Mouse (Mus musculus): ENCODE results near the gene Papola. TPM values are rescaled to one million over a fixed set of nuclear protein-coding genes. Genes with fewer than 3 reads are reported as not detected.
A peak's percentile ranks its signal among the peaks of the same experiment; 100 is the strongest.

The Papola gene
- polyA plus RNA-seq, 1 experiment from 2014 or later, result 81.6 TPM

- no peak for ATAC-seq (ENCODE audit: low read depth)
- H3K4me3 ChIP-seq (ENCODE audit: low read depth, low read length), result no peak overlapping the region
- peaks cover 41% of the 10 kb centered on the region for H3K36me3 ChIP-seq (ENCODE audit: control insufficient read depth, insufficient read depth)
- WGBS (ENCODE audit: insufficient replicate concordance), result 80% methylated on average over 6 of the region's 6 CpGs
- no peak overlapping the region for H3K4me2 ChIP-seq (ENCODE audit: low read depth, low read length)
- no peaks in the 10 kb centered on the region for H3K27me3 ChIP-seq (ENCODE audit: control insufficient read depth, insufficient read depth, low read depth, low read length)
- H3K9me3 ChIP-seq (replicated peaks; ENCODE audit: control insufficient read depth, low read length), result no peaks in the 10 kb centered on the region
- H3K9ac ChIP-seq (ENCODE audit: low read depth, low read length), result no peak overlapping the region
- H3K4me1 ChIP-seq (ENCODE audit: control insufficient read depth, low read depth, low read length), result no peaks in the 10 kb centered on the region
- H3K27ac ChIP-seq (ENCODE audit: low read length), result no peak overlapping the region
Measured at GRCm38 (mm10) chr12:105813957-105814356, 29.5 kb downstream of the Papola start.

GRCm38 (mm10) chr12:105823472-105823871, 39.0 kb downstream of the Papola start:
- ATAC-seq (ENCODE audit: low read depth), result no peak
- no peak overlapping the region for H3K4me3 ChIP-seq (ENCODE audit: low read depth, low read length)
- no peaks in the 10 kb centered on the region for H3K9me3 ChIP-seq (replicated peaks; ENCODE audit: control insufficient read depth, low read length)
- H3K27ac ChIP-seq (ENCODE audit: low read length), result no peak overlapping the region
- H3K4me1 ChIP-seq (ENCODE audit: control insufficient read depth, low read depth, low read length), result peaks cover 14% of the 10 kb centered on the region
- no peak overlapping the region for H3K4me2 ChIP-seq (ENCODE audit: low read depth, low read length)
- H3K36me3 ChIP-seq (ENCODE audit: control insufficient read depth, insufficient read depth), result peaks cover 49% of the 10 kb centered on the region
- H3K9ac ChIP-seq (ENCODE audit: low read depth, low read length), result no peak overlapping the region
- WGBS (ENCODE audit: insufficient replicate concordance), result 65% methylated on average over 4 of the region's 4 CpGs
- no peaks in the 10 kb centered on the region for H3K27me3 ChIP-seq (ENCODE audit: control insufficient read depth, insufficient read depth, low read depth, low read length)

GRCm38 (mm10) chr12:105824743-105825142, 40.2 kb downstream of the Papola start:
- no peak overlapping the region for H3K9ac ChIP-seq (ENCODE audit: low read depth, low read length)
- no peak overlapping the region for H3K4me2 ChIP-seq (ENCODE audit: low read depth, low read length)

GRCm38 (mm10) chr12:105825266-105825665, 40.8 kb downstream of the Papola start:
- peaks cover 60% of the 10 kb centered on the region for H3K36me3 ChIP-seq (ENCODE audit: control insufficient read depth, insufficient read depth)
- no peak for ATAC-seq (ENCODE audit: low read depth)
- no peaks in the 10 kb centered on the region for H3K9me3 ChIP-seq (replicated peaks; ENCODE audit: control insufficient read depth, low read length)
- H3K27me3 ChIP-seq (ENCODE audit: control insufficient read depth, insufficient read depth, low read depth, low read length), result no peaks in the 10 kb centered on the region
- H3K4me2 ChIP-seq (ENCODE audit: low read depth, low read length), result no peak overlapping the region
- peaks cover 14% of the 10 kb centered on the region for H3K4me1 ChIP-seq (ENCODE audit: control insufficient read depth, low read depth, low read length)
- H3K27ac ChIP-seq (ENCODE audit: low read length), result no peak overlapping the region
- 62% methylated on average over 4 of the region's 4 CpGs for WGBS (ENCODE audit: insufficient replicate concordance)
- H3K9ac ChIP-seq (ENCODE audit: low read depth, low read length), result no peak overlapping the region
- no peak overlapping the region for H3K4me3 ChIP-seq (ENCODE audit: low read depth, low read length)

More at GRCm38 (mm10) chr12:105824743-105825142, 40.2 kb downstream of the Papola start:
- 23% methylated on average over 8 of the region's 8 CpGs for WGBS (ENCODE audit: insufficient replicate concordance)
- ATAC-seq (ENCODE audit: low read depth), result peak; percentile 91
- H3K27ac ChIP-seq (ENCODE audit: low read length), result no peak overlapping the region
- peaks cover 14% of the 10 kb centered on the region for H3K4me1 ChIP-seq (ENCODE audit: control insufficient read depth, low read depth, low read length)
- no peaks in the 10 kb centered on the region for H3K27me3 ChIP-seq (ENCODE audit: control insufficient read depth, insufficient read depth, low read depth, low read length)
- H3K36me3 ChIP-seq (ENCODE audit: control insufficient read depth, insufficient read depth), result peaks cover 59% of the 10 kb centered on the region
- H3K9me3 ChIP-seq (replicated peaks; ENCODE audit: control insufficient read depth, low read length), result no peaks in the 10 kb centered on the region
- H3K4me3 ChIP-seq (ENCODE audit: low read depth, low read length), result no peak overlapping the region

GRCm38 (mm10) chr12:105832541-105832940, 48.0 kb downstream of the Papola start:
- H3K27me3 ChIP-seq (ENCODE audit: control insufficient read depth, insufficient read depth, low read depth, low read length), result no peaks in the 10 kb centered on the region
- ATAC-seq (ENCODE audit: low read depth), result no peak
- H3K9me3 ChIP-seq (replicated peaks; ENCODE audit: control insufficient read depth, low read length), result no peaks in the 10 kb centered on the region
- no peak overlapping the region for H3K4me2 ChIP-seq (ENCODE audit: low read depth, low read length)
- no peak overlapping the region for H3K4me3 ChIP-seq (ENCODE audit: low read depth, low read length)
- peaks cover 54% of the 10 kb centered on the region for H3K36me3 ChIP-seq (ENCODE audit: control insufficient read depth, insufficient read depth)
- no peaks in the 10 kb centered on the region for H3K4me1 ChIP-seq (ENCODE audit: control insufficient read depth, low read depth, low read length)
- H3K27ac ChIP-seq (ENCODE audit: low read length), result no peak overlapping the region
- no peak overlapping the region for H3K9ac ChIP-seq (ENCODE audit: low read depth, low read length)
- WGBS (ENCODE audit: insufficient replicate concordance), result 77% methylated on average over 6 of the region's 6 CpGs

GRCm38 (mm10) chr12:105834926-105835325, 50.4 kb downstream of the Papola start:
- no peak overlapping the region for H3K9ac ChIP-seq (ENCODE audit: low read depth, low read length)
- peak; percentile 71 for ATAC-seq (ENCODE audit: low read depth)
- H3K27me3 ChIP-seq (ENCODE audit: control insufficient read depth, insufficient read depth, low read depth, low read length), result no peaks in the 10 kb centered on the region
- 70% methylated on average over 6 of the region's 6 CpGs for WGBS (ENCODE audit: insufficient replicate concordance)
- H3K36me3 ChIP-seq (ENCODE audit: control insufficient read depth, insufficient read depth), result peaks cover 37% of the 10 kb centered on the region
- no peak overlapping the region for H3K4me3 ChIP-seq (ENCODE audit: low read depth, low read length)
- H3K4me1 ChIP-seq (ENCODE audit: control insufficient read depth, low read depth, low read length), result no peaks in the 10 kb centered on the region
- H3K9me3 ChIP-seq (replicated peaks; ENCODE audit: control insufficient read depth, low read length), result no peaks in the 10 kb centered on the region
- H3K4me2 ChIP-seq (ENCODE audit: low read depth, low read length), result no peak overlapping the region
- no peak overlapping the region for H3K27ac ChIP-seq (ENCODE audit: low read length)

GRCm38 (mm10) chr12:105835571-105835970, 51.1 kb downstream of the Papola start:
- H3K4me2 ChIP-seq (ENCODE audit: low read depth, low read length), result no peak overlapping the region
- H3K4me3 ChIP-seq (ENCODE audit: low read depth, low read length), result no peak overlapping the region
- ATAC-seq (ENCODE audit: low read depth), result no peak
- no peak overlapping the region for H3K27ac ChIP-seq (ENCODE audit: low read length)
- 82% methylated on average over 6 of the region's 6 CpGs for WGBS (ENCODE audit: insufficient replicate concordance)
- H3K36me3 ChIP-seq (ENCODE audit: control insufficient read depth, insufficient read depth), result peaks cover 38% of the 10 kb centered on the region
- no peaks in the 10 kb centered on the region for H3K4me1 ChIP-seq (ENCODE audit: control insufficient read depth, low read depth, low read length)
- H3K27me3 ChIP-seq (ENCODE audit: control insufficient read depth, insufficient read depth, low read depth, low read length), result no peaks in the 10 kb centered on the region
- H3K9ac ChIP-seq (ENCODE audit: low read depth, low read length), result no peak overlapping the region
- H3K9me3 ChIP-seq (replicated peaks; ENCODE audit: control insufficient read depth, low read length), result no peaks in the 10 kb centered on the region

GRCm38 (mm10) chr12:105836196-105836595, 51.7 kb downstream of the Papola start:
- H3K9ac ChIP-seq (ENCODE audit: low read depth, low read length), result no peak overlapping the region
- no peak overlapping the region for H3K4me2 ChIP-seq (ENCODE audit: low read depth, low read length)
- H3K27me3 ChIP-seq (ENCODE audit: control insufficient read depth, insufficient read depth, low read depth, low read length), result no peaks in the 10 kb centered on the region
- no peaks in the 10 kb centered on the region for H3K4me1 ChIP-seq (ENCODE audit: control insufficient read depth, low read depth, low read length)
- H3K9me3 ChIP-seq (replicated peaks; ENCODE audit: control insufficient read depth, low read length), result no peaks in the 10 kb centered on the region
- 77% methylated on average over 2 of the region's 2 CpGs for WGBS (ENCODE audit: insufficient replicate concordance)
- no peak overlapping the region for H3K27ac ChIP-seq (ENCODE audit: low read length)
- ATAC-seq (ENCODE audit: low read depth), result no peak
- H3K36me3 ChIP-seq (ENCODE audit: control insufficient read depth, insufficient read depth), result peaks cover 33% of the 10 kb centered on the region
- H3K4me3 ChIP-seq (ENCODE audit: low read depth, low read length), result no peak overlapping the region

GRCm38 (mm10) chr12:105839096-105839495, 54.6 kb downstream of the Papola start:
- 75% methylated on average over 4 of the region's 4 CpGs for WGBS (ENCODE audit: insufficient replicate concordance)
- Histone ChIP-seq H3K36me3 (ENCODE audit: control insufficient read depth, insufficient read depth) (peaks cover 16% of the 10 kb centered on the region), H3K9ac (ENCODE audit: low read depth, low read length) (no peak overlapping the region), H3K27me3 (ENCODE audit: control insufficient read depth, insufficient read depth, low read depth, low read length) (no peaks in the 10 kb centered on the region), H3K27ac (ENCODE audit: low read length) (no peak overlapping the region), H3K9me3 (replicated peaks; ENCODE audit: control insufficient read depth, low read length) (no peaks in the 10 kb centered on the region), H3K4me2 (ENCODE audit: low read depth, low read length) (no peak overlapping the region), H3K4me3 (ENCODE audit: low read depth, low read length) (no peak overlapping the region), H3K4me1 (ENCODE audit: control insufficient read depth, low read depth, low read length) (no peaks in the 10 kb centered on the region)
- no peak for ATAC-seq (ENCODE audit: low read depth)

Measured in liver, embryonic 16.5 days (tissue).